In the genomic region with DNA sequence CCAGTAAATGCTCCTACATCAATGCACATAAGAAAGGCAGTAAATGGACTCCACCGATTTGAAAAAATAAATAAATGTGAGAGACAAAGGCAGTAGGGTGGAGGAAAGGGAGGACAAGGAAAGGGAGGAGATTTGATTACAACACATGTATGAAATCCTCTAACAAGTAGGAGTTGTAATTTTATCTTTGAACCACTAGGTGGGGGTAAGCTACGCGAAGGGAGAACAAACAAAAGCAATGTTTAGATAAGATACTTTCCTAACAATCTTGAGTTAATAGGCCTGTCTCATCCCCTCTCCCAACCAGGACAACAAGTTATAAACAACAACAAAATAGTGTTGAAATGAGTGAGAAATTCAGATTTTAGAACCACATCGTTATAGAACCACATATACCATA, we compare ENCODE assay signal across 8 mouse cellular contexts.
DNase-seq lines count a peak whose midpoint lies in the region.

No protein-coding gene starts in this region.

- peak; percentile 55 for DNase-seq in embryo, embryonic 10 days (ENCODE audit: low spot score)
- DNase-seq in embryo, embryonic 9.5 days (ENCODE audit: extremely low spot score), result no peak
- peak; percentile 1 for DNase-seq in lung, postnatal 36 days
- no peak for DNase-seq in lung, postnatal 4 days
- peak; percentile 28 for DNase-seq in embryo, embryonic 11 days
- DNase-seq in retina, postnatal 1 day, result peak; percentile 64
- no peak for DNase-seq in testis, postnatal 10 days (ENCODE audit: low spot score)
- DNase-seq in thymus, postnatal 10 days (ENCODE audit: low spot score in 2 of 2), result no peak

Comparison
In these comparisons a context has a peak if more than half of its experiments do, and no peak if none do; other contexts are left out.
1. DNase-seq: peak in embryo, embryonic 10 days (single experiment), lung, postnatal 36 days (single experiment), embryo, embryonic 11 days (single experiment) and retina, postnatal 1 day (single experiment); none in embryo, embryonic 9.5 days (single experiment), lung, postnatal 4 days (0 of 2), testis, postnatal 10 days (single experiment) and thymus, postnatal 10 days (0 of 2).